Mouse (Mus musculus): ENCODE measurements around the gene Rgmb.

The Rgmb gene

DNA sequence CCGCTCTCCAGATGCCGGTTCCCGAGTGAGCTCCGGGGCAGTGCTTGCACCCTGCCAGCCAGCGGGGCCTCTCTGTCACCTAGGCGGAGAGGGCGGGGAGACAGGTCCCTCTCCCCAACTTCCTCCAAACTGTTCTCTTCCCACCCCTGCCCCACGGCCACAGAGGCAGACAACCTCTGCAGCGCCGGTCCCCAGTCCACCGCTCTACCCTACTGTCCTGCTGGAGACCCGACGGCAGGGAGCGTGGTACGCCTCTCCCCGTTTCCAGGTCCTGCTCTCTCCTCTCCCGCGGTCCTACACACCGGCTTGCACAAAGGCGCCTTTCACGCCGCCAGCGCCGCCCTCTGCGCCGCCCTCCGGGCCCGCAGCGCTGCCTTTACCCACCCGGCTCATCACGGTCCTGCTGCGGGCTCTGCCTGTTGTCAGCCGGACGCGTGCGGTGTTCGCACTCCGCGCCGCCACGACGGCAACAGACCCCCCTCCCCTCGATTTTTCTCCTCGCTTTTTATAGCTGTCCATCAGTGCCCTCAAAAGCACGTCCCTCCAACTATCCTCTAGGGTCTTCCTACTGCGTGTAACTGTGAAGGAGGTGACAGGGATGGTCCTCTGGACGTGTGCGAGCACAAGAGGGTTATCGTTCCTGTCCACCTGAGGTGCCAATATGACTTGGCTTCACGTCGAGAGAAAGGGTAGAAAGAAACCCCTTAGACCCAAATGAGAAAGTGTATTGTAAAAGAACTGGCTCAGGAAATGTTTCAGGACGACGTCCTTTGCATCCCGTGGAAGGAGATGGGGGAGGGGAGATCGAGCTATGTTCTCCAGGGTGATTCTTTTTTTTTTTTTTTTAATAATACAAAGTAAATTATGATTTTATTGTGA, at the start of gene Rgmb:
TSS of gene Rgmb (minus strand) at position 274 of the 879 bp plus-strand sequence.
- peak; percentile 72 for DNase-seq (ENCODE audit: low spot score)

DNA sequence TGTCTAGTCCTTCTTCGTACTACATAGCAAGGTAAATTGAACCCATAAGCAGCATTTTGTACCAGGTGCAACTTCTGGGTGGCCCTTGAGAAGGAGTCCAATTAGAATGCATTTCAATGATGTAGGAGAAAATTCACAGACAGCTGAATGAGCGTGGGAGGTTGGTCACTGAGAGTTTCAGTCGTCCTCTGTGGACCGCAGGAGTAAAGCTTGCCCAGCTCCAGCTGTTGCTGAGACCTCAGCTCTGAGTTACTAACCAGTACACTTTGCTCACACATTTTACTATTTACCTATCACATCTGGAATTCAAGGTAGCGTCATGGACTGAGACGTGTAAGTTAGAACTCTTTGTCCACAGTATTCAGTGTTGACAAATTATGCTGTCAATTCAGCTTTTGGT, 43.9 kb upstream of the Rgmb start:
- no peak for DNase-seq (ENCODE audit: low spot score)

DNA sequence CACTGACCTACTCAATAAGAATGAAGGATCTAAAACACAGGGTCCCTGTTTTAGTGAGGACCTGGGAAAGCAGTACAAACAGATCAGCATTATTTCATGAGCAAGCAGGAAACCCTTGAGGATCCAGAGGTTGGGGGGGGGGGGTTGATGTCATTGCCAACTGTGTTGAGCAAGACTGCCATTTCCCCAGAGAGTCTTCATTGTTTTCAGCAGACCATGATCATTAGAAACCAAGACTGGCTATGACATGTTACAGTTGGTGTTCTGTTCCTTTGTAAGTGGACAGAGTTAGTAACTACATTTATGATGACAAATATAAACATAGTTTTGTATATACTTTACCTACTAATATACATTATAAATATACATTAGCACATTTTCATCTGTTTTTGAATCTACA, 41.3 kb upstream of the Rgmb start:
- DNase-seq (ENCODE audit: low spot score): no peak

DNA sequence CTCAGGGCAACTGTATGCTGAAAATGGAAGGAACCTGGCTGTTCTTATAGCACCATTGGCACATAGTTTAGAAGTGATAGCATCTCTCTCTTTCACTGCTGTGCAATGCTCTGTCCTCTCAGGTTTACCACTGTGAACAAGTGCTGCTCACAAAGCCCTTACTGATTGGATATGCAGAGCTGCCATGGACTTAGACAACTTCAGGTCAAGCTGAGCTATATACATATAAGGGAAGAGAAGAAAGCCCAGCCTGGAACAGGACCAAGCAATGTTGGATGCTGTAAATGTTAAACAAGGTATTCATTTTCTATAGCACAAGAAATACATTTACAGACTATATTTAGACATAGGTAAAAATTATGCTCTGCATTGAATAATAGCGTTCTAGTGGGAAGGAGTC, 34.4 kb upstream of the Rgmb start:
- DNase-seq (ENCODE audit: low spot score): no peak

DNA sequence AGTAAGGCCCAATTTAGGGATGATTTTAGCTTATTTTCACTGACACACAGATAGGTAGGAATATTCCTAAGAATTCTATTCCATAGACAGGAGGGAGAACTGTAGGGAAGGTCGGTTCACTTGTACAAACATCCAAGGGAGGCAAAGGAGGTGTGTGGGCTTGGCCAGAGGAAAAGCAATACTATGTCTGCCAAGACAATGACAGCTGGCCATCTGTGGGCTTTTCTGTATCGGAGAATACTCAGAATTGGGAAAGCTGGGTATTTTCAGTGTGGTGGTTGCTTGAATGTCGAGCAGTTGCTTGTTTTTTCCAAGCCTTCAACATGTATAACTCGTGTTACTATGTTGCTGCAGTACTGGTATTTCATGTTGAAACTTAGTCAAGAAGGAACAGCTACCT, 31.5 kb upstream of the Rgmb start:
- DNase-seq (ENCODE audit: low spot score): no peak

DNA sequence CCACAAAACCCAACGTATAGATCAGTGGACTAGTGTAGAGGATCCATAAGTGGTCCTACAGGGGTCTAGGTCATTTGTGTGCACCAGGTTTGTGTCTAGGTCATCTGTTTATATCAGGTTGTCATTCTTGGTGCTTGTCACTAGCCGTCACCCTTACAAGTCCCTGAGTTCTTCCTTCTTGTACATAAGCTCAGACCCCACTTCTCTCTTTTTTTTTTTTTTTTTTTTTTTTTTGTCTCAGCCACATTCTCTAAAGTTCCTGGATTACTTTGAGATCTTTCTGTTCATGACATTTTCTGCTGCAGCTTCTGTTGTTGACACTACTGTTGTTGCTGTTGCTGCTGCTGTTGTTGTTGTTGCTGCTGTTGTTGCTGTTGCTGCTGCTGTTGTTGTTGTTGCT, 22.3 kb upstream of the Rgmb start:
- no peak for DNase-seq (ENCODE audit: low spot score)

DNA sequence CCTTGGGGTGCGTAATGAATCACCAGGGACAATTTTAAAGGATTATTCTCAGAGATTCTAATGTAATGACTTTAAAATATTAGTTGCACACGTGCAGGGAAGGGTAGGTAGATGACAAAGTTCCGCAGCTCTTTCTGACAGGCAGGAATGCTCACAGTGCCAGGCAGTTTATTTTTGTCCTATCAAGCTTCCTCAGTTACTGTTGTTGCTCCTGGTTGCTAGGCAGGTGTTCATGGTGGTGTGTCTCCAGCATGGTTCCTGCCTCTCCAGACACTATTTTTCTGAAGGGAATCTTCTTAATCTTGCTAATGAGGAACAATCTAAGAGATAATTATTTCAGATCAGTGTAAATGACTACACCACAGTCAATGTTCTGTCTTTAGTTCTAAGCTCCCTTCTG, 19.7 kb upstream of the Rgmb start:
- DNase-seq (ENCODE audit: low spot score): no peak

DNA sequence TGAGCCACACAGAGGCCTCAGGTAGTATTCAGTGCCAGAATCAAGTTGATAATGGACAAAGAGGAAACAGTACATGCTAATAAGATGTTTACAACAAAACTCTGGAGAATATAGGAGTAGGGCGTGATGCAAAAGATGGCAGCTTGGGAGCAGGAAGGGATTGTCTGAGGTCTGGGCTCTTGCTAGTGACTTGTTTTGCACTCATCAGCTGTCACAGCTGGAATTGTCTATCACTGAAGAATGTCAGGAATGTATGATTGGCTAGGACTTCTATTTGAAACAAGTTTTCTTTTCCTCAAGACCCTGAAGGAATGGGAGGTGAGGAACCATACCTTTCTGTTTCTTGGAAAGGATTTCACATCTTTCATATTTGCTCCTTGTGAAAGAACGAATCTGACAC, 10.6 kb upstream of the Rgmb start:
- no peak for DNase-seq (ENCODE audit: low spot score)

DNA sequence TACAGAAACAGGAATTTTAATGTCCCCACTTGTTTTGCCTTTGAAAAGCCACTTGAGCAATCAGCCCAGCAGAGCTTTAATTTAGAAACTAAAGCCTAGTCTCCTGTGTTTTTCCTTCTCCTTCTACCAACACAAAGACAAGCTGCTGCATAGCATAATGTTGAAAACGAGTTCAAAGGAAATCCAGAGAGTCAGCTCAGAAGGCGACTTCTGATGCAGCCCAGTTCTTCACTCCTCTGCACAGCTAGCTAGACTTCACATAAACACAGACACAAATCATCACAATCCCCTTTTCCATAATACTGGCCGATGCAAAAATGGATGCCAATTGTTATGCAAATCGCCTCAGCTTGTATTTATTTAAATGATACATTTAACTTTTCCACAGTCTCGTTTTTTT, 1.6 kb upstream of the Rgmb start:
- no peak for DNase-seq (ENCODE audit: low spot score)

DNA sequence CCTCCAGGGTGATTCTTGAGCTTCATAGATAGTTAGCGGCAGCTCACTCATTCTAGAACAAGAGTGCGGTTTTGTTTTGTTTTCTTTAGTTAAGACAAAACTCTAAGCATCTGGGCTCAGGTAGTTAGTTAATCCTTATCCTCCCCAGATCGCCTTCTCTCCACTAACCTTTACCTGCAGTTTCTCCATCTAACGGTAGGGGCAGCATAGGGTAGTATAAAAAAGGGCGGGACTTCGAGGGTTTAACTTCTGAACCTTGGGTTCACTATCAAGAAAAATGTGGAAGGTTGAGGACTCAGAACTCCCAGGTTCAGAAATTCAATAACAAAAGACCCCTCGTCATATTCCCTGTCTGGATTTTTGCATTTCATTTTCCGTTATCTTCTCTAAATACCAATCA, 971 bp upstream of the Rgmb start:
- DNase-seq (ENCODE audit: low spot score): peak; percentile 89

DNA sequence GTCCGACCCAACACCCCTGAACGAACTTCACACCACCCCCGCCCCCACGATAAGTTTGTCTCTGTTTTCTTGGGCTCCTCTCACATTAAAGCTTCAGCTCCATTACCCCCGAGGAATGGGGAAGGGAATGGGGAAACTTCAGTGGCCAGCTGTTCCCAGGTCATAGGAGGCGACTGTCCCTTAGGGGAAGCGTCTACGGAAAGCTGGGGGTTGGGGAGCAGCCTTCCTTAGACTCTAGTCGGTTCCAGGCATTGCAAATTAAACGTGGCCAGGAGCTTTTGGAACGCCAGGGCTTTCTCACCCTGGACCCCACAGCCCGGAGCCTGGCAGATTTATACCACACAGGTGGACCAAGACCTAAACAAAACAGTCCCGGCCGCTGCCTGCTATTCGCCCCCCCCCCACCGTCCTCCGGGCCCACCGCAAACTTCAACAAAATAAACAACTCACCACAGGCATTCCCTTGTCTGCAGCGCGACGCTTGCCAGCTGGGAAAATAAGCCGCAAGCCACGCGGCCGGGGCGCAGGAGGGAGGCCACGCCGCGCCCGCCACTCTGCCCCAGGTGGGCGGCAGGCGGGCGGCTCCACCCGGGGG, 571 bp downstream of the Rgmb start:
- peak; percentile 73 for DNase-seq (ENCODE audit: low spot score)

DNA sequence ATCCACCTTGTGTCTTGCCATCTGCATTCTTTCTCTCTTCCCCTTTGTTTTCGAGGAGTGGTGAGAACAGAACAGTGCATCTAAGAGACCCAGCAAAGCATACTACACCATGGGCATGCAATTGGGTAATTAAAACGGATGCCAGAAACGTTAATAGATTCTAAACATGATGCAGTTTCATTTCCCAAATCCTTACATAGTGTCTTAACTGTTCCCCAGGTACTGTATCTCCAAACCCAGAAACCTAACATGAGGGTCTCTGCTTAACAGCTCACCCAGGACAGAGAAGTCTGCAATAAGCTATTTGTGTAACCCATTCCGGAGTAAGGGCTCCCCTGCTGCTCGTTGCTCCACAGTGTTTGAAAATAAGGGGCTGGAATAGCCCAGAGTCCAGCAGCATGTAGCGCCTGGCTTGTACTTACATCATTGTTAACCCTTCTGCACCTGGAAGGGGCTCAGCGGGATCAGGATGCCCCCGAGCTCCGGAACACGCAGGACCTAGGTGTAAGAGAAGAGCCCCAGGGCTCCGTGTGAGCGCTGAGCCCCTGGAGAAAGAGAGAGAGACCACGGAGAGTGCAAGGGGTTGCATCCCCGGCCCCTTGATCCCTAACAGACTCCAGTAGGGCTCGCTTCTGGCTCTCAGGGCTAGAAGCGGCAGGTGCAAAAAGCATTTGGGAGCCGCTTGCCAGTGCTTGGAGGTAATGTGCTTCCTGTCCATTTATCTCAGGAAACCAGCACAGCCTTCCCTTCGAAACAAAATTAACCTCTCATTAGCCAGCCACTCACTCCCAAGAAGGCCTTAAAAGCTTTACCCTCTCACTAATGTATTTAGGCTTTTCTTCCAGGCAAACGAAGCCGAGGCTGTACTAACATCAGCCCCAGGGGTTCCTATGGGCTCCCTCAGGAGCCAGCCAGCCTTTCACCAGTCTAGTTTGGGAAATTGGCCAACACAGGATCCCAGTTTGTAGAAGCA, 1.4 kb downstream of the Rgmb start:
- DNase-seq (ENCODE audit: low spot score): peak; percentile 66

DNA sequence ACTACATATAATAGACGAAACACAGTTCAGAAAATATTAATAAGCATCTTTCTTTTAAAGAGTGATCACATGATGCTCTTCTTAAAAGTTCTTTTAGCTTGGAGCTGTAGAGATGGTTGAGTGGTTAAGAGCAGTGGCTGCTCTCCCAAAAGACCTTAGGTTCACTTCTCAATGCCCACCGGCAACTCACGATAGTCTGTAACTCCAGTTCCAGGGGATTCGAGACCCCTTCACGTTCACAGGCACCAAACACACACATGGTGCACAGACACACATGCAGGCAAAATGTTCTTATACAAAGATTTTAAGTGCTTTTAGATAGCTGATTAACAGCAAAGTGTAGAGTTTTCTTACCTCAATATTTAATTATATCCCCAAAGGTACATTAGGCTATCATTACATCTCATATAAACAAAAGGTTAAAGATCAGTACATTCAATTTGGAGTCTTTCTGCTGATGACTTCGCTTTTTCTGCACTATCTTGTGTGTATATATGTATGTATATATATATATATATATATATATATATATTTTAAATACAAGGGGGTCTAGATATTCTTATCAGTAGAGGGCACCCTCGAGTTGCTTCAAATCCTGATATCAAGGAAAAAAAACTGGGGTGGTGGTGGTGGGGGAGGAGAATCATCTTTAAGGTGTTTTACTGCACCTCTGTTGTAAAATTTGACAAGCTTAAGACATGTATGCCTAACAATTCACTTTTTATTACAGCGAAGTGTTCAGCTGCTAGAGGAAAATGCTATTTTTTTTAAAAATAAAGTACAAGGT, 2.5 kb downstream of the Rgmb start:
- DNase-seq (ENCODE audit: low spot score): peak; percentile 73

DNA sequence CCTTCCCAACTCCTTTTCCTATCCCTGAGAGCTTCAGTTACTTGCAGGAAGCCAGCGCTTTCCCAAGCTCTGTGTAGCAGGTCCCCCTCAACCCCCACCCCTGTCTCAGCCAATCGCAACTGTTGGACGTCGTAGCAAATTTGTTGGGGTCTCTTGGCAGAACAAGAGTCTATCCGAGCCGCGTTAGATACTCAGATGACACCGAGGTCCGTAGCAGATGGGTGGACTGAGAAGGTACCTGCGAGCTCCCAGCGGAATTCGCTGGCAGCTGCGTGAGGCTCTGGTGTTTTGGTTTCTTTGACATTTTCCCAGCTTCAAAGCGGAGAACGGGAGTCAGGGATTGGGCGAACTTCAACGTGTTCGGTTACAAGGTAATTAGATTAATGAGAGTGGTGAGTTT, 3.9 kb downstream of the Rgmb start:
- DNase-seq (ENCODE audit: low spot score): no peak

DNA sequence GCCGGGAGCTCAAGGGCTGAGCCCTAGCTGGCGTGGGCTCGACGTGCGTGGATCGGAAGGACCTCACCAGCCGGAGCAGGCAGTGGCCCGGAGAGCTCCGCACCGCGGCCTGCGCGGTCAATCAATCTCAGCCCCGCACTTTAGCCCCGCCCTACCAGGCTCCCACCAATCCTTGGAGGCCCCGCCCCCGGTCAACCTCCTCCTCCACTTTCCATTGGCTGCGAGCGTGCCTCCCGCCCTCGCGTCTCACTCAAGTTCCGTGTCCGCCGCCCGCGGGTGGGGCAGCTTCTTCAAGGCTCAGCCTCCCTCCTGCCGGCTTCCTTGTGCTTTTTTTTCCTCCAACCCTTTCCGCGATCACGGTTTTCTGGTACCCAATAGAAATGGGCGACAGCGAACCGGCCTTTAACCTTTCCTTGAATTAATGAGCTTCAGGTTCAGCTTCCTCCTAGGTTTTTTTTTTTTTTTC, 4.4 kb downstream of the Rgmb start:
- peak; percentile 99 for DNase-seq (ENCODE audit: low spot score)

DNA sequence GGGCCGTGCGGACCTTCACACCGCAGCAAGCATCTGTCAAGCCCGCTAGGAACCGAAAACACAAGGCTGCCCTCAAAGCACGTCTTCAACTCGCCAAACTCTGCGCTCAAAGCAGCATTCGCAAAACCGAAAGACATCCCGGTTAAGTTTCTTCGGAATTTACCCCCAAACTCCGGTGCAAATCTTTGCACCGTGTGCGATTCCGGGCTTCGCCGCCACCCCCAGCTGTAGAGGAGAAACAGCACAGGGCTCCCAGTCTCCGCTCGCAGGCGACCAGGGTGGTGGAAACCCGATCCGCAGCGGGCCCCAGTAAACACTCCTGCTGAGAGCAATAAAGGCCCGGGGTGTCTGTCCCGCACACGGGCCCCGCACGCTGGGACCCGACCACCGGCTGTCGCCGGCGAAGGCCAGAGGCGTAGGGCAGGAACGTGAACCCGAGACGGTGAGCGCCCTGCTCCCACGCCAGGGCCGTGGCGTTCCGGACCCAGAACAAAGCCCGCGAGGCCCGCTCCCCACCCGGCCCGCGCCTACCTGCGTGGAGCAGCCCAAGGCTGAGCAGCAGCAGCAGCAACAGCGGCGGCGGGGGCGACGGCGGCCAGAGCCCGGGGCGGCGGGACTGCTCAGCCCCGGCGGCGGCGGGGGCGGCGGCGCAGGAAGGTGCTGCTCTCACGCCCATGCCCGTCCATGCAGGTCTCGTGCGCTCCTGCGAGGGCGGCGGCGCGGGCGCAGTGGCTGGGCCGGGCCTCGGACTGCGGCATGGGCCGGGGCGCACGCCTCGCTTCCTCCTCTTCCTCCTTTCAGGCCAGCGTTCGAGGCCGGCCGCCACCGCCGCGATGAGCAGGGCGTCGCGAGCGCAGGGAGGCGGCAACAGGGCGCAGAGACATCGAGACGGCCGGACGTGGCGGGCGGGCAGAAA, 5.1 kb downstream of the Rgmb start:
- peak; percentile 61 for DNase-seq (ENCODE audit: low spot score)

DNA sequence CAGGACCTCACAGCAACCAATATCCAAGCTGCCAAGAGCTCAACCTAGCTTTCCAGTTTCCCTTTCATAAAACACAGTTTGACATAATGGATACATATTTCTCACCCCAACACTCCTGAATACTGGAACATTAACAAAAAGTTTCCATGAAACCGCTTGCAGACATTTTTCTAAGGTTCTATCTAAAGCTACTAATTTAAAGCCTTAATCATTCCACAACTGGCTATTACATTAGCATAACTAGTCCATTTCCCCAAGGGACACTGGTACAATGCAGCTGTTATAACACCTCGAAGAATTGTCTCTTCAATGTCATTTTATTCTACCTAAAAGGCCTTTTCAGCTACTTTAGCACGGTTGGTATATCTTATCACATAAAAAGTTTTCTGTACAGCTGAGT, 6.0 kb downstream of the Rgmb start:
- DNase-seq (ENCODE audit: low spot score): no peak

DNA sequence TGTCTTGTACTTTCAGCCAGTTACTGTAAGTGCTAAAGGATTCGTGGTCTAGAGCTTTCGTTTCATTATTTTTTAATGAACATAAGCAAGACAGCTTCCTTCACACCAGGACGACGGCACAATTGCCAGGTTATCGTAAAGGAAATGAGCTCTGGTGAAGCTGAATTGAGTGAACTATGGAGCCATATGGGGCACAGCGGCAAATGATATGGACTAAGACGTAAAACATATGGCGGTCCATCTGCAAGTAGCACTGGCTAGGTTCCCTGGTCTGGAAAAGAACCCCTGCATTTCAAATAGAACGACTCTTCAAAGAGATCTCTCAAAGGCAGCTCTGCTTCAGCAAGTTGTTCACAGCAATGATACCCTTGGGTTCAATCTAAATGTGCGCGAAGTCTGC, 6.5 kb downstream of the Rgmb start:
- no peak for DNase-seq (ENCODE audit: low spot score)

DNA sequence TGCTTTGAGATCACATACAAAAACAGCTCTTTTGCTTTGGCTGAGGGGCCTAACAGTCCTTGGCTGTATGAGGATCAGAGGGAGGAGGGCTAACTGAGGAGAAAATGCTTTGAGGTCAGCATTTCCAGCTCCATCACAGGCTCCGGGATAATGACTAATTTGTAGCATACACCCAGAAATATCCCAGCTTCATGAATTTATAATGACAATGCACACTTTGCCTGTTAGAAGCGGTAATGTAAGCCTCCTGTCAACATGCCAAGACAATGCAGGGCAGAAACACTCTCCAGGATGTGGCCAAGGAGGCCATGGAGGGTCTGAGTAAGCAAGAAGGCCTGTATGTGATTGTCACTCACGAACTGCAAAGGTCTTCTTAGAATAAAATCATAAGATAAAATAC, 7.0 kb downstream of the Rgmb start:
- DNase-seq (ENCODE audit: low spot score): no peak

DNA sequence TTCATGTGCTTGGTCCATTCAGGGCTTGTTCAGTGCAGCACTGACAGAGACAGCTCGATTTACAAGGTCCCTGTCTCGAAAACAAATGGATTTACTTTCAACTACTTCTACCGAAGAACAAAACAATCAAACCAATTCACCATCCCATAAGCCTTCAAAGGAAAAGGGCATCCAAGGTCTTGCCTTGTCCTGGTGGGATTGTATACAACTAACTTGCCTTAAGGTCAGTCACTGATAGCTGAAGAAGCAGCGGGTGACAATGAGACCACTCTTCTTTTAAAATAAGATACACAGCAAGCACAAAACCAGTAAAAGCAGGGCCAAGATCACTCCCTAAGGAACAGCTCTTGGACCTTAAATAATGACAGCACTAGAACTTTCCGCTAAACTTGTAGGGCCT, 7.6 kb downstream of the Rgmb start:
- DNase-seq (ENCODE audit: low spot score): no peak

DNA sequence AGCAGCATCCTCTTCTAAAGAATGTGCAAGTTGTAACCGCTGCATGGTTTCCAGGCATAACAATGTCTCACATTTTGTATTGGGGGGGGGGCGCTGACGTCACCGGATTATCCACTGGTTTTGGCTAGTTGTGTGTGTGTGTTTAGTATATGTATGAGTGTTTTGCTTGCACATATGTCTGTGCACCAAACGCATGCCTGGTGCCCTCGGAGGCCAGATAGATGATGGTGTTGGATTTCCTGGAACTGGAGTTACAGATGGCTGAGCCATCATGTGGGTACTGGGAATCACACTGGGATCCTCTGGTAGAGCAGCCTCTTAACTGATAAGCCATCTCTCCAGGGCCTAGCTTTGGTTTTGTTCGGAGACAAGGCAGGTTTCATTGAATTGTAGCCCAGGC, 8.5 kb downstream of the Rgmb start:
- no peak for DNase-seq (ENCODE audit: low spot score)

Data from embryo, embryonic 10.5 days (tissue).